Mouse (Mus musculus) cerebral cortex, adult 2 months (tissue): ENCODE data around the gene Mrc2.

Experiments used
- WGBS: fragments of 180-500 bp; shearing (Covaris S2); methylation state at CpG from one replicate; pipeline ENCODE4 v1.1.7; 2018; 5-methylcytosine and 5-hydroxymethylcytosine counted together

Mrc2 gene

DNA sequence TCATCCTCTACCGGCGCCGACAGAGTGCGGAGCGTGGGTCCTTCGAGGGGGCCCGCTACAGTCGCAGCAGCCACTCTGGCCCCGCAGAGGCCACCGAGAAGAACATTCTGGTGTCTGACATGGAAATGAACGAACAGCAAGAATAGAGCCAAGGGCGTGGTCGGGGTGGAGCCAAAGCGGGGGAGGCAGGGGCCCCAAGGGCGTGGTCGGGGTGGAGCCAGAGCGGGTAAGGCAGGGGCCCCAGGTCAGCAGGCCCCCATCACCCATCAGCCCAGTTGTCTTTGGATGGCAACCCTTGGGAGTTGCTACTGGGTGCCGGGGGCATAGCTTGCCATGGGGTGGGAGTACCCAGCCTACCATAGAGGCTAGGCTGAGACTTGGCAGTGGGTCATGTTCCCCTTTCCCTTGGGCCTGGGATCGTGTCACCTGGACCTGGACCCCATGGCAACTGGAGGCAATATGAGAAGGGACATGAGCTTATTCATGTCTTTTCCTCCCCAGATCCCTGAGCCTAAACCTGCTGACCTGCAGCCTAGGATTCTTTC lies 57.4 kb downstream of the Mrc2 start:
- WGBS, result 94% methylated on average over 19 of the region's 19 CpGs

DNA sequence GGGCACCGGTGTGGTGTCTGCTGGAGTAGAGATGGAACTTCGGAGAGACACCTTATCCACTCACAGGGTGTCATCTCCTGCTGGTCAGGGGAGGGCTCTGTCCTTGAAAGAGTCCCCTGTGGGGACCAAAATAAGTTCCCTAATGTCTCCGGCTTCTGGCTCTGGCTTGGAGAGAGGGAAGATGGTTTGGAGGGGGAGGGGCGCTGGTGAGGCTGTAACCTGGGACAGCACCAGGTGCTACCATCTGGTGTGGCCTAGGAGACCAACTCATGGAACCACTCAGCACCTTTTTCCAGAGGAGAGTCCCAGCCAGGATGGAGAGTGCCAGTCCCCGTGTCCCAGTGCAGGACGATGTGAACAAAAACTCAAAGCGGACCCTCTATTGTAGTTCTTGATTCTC lies 58.2 kb downstream of the Mrc2 start:
- 92% methylated on average over 7 of the region's 7 CpGs for WGBS

DNA sequence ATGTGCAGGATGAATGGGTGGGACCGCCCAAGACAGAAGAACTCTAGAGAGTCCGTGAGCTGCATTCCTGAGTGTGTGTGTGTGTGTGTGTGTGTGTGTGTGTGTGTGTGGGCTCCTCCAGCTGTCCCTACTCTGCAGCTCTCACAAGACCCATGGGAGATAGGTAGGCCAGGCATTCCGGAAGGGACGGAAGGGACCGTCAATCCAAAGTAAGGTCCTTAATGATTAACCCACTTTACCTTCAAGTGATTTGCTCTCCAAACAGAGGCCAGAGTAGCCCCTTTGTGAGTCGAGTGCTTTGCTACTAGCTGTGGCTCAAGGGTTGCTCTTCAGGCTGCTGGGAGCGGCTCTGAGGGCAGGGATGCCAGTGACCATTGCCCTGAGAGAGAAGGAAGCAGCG lies 59.7 kb downstream of the Mrc2 start:
- WGBS, result 83% methylated on average over 8 of the region's 8 CpGs

DNA sequence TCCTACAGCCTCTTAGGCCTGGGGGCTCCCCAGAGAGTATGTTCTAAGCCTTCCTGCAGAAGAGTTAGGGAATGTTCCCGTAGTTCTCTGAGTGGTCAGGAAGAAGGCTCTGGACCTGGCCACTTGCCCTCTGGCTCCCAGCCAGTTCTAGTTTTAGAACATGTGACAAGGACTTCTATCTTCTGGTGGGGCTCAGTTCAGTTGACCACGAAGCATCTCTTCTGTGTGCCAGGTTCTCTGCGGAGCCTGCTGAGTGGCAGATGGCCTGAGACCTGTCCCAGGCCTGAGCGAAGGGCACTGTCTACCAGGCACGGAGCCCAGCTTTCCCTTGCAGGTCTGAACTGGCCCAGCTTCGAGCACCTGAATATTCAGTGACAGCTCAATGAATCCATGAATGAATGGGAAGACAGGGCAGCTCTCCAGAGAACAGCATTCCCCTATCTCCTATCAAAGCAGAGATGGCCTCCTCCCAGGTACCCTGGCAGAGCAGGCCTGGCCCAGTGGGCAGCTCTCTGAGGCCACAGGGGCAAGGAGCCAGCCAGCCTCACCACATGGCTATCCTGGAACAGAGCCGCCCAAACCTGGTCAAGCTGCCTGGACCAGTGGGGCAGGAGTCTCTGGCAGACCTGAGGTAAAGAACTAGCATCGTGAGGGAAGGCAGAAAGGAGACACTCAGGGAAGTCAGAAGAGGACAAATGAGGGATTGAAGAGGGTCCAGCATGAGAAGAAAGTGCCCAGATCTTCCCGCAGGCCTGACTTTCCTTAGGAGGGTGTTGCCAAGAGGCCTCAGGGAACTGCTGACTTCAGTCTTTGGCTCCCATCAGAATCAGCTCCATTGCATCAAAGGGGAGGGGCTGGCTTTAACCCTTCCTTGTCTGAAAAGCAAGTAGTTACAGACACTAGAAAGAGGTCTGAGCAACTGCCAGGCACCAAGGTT lies 60.8 kb downstream of the Mrc2 start:
- WGBS, result 64% methylated on average over 9 of the region's 9 CpGs

DNA sequence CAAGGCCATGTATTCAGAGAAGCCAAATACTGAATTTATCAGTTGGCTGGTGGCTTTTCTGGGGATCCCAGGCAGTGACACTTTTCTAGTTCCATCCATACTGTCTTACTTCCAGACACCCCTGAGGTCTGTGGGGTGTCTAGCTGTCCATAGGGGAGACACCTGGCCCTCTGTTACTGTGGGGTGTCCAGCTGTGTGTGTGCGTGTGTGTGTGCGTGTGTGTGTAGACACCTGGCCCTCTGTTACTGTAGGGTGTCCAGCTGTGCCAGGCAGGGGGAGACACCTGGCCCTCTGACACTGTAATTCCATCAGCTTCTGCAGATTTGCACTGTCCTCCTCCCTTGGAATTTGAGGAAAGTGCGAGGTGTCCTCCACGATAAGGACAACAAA lies 61.4 kb downstream of the Mrc2 start:
- 98% methylated on average over 4 of the region's 4 CpGs for WGBS

DNA sequence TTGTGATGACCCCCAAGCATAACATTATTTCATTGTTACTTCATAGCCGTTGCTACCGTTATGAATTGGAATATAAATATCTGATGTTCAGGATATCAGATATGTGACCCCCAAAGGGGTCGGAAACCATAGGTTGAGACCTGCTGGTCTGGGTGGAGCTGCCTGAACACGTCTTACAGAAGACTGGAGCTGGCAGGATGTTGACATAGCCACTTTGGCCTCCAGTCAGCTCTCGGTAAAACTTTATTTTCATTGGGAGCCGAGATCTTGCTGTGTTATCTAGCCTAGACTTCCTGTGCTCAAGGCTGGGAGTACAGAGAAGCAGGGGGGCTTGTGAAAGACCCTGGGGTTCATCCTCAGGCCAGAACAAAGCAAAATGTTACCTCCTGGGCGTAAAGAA lies 63.9 kb downstream of the Mrc2 start:
- WGBS, result 76% methylated on average over 7 of the region's 7 CpGs

DNA sequence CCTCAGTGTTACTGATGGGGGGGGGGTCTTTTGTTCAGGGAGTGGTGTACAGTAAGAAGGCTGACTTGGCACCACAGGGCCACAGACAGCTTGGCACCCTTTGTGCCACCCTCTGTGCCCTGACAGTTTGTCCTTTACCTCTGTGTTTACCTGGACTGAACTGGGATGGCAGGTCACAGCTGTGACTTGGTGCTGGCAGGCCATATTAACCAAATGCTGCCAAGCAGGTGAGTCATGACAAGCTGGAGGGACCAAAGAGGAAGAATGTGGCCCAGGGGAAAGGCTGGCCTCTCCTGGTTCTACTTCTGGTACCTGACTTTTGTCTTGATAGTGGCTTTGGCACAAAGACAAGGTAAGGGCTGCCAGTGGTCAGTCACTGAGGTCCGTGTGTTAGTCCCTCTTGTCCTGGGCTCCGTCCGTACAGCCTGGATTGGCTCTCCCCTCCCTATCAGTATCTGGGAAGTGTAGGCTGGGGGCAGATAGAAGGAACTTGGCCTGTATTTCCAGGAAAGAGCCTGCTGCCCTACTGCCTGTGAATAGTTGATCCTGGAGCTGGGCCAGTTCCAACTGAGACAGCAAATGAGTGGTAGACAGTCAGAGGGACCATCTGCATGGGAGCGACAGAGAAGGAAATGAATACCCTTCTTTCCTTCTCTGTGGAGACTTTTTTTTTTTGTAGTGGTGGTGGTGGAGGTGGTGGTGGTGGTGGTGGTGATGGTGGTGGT lies 69.8 kb downstream of the Mrc2 start:
- WGBS, result 81% methylated on average over 4 of the region's 4 CpGs

DNA sequence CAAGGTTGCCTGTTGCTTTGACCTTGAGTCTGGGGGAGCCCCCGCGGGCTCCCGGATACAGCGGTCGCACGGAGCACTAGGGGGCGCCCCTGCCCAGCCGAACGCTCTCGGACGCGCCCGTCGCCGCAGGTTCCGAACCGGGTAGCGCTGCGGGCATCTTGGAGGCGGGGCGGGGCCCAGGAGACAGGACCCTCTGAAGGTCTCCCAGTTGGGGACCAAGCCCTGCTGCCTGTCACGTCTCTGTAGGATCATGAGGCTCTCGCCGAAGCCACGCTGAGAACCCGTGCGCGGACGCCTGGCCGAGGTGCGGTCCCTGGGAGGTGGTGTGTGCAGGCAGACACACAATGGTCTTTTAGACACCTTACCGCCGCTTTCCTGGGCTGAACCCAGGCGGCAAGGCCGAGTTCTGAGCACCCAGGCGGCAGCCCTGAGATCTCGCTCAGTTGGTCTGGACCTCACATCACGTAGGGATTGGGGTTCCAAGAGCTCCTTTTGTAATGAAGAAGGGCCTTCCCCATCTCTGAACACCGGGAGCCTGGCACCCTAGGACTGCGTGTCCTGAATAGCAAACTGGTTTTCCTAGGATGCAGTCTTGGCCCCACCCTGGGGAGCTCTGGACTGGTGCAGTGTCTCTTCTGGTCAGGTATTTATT lies 70.6 kb downstream of the Mrc2 start:
- WGBS, result under 1% methylated on average over 40 of the region's 40 CpGs

DNA sequence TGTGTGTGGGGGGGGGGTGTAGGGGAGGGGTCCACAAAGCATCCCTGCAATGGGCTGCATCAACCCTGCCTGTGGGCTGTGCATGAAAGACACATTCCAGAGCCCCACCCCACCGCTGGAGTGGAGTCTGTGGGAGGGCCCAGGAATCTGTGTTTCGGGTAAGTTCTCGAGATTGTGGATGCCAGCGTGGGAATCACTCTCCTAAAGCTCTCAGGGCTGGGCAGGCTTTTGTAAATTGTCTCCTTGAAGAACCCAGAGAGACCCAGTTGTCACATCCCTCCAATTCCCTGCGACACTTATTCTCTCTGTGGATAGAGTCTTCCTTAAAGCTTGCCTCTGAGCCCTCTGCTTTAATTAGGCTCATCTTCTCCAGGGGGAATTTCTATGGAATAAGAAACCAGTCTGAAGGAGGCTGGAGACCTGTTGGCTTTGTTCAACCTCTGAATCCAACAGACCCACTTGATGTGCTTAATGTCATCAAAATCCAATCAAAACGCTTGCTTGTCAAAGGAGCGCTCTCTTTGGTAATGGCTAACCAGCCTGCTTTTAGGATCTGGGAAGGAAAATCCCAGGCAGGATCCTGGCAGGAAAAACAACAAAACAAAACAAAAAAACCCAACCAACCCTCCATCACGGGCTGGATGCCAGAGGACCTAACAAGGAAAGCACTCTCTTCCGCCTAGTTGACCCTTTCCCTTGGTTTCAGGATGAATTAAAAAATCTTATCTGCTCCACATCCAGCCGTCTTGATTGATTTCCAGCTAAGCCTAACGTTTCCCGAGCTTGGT lies 71.3 kb downstream of the Mrc2 start:
- 17% methylated on average over 12 of the region's 12 CpGs for WGBS

DNA sequence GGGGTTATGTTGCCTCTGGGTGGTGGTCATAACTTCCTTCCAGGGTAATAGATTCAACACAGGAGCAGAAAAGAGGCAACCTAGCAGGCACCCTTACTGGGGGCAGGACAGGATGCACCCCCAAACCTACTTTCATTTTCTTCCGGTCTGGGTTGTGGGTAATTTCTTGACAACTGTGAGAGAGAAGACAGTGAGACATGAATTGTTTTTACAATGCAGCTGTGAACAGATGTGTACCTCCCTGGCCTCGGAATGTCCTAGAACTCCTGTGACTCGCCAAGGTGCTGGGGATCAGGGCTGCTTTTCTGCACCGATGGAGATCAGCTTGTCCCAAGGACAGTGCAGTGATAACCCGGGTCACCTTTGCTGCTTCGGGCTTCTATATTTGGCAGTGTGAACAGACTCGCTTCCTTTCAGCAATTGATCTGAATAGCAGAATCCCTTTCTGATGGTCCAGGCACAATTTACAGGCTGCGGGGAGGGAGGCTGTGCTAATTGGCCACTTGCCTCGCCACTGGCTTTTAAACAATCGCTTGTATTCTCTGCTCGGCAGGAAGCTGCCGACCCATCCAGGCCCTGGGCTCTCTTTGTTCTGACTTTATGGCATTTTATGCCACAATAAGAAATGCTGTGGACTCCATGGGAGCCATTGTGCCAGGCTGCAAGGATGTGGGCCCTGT lies 72.1 kb downstream of the Mrc2 start:
- 5% methylated on average over 12 of the region's 12 CpGs for WGBS

DNA sequence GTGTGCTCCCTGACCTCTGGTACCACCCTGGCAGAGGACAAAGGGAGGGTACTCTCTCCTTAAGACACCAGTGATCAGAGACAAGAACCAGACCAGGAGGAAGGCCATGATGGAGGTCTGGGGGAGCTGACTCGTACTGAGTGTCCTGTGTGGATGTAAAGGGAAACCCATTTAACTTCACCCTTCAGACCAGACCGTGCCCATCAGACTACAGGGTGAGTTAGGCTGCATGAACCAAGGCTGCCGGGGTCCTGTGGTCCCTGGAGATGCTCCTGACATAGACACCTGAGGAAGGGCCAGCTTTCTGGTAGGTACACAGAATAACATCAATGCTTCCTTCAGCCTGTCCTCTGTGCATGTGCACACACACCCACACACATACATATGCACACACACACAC lies 73.2 kb downstream of the Mrc2 start:
- 100% methylated on average over 3 of the region's 3 CpGs for WGBS

DNA sequence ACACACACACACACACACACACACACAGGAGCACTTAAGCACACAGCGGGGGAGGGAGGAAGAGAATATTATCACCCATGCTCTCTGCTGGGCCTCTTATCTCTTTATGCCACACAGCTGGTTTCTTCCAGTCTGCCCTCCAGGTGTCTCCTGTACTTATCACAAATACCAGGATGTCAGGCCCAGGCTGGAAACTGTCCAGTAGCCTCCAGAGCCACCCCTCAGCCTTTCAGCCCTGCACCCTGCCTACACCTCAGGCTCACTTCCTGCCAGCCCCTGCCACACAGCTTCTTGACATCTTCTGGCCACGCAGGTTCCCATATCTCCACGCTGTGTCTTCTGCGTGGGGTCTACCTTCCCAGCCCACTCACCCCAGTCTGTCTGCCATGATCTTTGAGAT lies 73.6 kb downstream of the Mrc2 start:
- WGBS, result 95% methylated on average over 4 of the region's 4 CpGs

DNA sequence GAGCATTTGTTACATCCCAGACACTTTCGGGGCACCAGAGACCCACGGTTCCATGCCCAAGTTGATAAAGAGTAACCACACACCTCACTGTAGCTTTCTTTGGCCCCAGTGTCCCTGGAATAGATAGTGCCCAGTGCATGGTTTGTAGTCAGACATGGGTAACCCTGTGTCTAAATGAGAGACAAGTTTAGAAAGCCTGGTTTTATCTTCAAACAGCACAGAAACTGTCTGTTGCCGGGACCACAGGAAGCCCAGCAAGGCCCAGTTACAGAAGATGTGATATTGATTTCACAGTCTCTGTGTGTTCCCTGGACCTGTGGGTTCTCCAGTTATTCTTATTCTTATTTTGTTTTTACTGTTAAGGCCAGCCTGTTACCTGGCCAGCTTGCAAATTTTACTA lies 74.7 kb downstream of the Mrc2 start:
- WGBS, result 83% methylated on average over 3 of the region's 3 CpGs

DNA sequence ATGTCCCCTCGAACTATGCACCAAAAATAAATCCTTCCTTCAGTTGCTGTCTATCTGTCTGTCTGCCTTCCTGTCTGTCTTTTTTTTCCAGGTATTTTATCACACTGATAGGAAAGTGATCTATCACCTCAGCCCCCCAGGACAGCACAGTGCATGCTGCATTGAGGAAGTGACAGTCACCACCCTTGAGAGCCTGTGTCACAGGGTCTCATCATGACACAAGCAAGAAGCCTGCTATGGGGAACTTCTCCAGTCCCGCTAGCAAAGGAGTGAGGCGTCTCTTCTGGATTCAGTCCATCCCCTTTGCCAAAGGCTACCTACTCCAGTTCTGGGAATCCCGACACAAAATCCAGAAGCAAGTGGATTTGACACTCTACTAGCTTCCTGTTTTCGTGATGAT lies 76.4 kb downstream of the Mrc2 start:
- WGBS, result 66% methylated on average over 5 of the region's 5 CpGs

DNA sequence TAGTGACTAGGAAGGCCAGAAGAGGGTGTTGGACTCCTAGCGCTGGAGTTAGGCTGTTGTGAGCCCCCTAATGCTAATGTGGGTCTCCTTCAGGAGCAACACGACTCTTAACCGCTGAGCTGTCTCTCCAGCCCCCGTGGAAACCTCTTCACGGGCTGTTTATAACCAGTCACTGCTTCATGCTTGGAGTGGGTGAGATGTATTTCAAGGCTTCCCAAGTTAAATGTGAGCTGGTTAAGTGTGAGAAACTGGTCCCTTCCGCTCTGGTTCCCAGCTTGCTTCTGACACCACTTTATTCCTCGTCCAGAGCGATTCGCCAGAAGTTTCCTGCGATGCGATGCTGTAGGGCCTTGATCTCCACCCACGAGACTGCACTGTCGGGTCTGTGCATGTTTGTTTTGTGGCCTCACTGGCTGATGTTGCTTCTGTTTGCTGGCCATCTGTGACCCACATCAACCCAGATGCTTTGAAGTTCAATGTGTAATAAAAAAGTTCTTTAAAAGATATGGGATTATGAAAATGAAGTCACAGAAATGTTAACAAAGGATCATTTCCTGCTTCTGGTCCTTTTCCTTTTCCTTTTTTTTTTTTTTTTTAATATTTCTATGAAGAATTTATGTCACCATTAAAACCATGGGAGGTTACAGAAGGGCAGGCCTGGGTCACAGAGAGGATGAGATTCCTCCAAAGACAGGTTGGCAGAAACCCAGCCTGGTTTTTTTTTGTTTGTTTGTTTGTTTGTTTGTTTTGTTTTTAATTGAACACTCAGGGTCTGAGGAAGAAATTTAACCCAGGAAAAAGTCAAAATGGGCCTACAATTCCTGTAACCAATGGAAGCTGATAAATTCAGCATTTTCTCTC lies 77.3 kb downstream of the Mrc2 start:
- 62% methylated on average over 13 of the region's 13 CpGs for WGBS

DNA sequence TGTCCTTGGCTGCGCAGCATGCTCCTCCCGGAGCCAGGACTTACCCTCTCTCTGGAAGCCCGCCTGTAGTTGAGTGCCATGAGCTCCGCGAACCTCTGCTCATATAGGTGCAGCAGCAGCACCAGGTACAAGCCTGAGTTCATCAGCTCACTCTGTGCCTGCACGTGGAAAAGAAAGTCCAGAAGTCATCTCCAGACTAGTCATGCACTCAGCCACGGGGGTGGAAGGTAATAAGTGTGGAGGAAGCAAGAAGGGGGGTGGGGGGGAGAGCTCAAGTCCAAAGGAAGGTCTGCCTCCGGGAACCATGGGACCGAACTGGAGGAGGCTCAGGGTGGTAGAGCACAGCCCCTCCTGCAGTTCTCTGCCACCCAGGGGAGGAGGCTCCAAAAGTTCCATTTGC lies 79.4 kb downstream of the Mrc2 start:
- WGBS, result 73% methylated on average over 9 of the region's 9 CpGs

DNA sequence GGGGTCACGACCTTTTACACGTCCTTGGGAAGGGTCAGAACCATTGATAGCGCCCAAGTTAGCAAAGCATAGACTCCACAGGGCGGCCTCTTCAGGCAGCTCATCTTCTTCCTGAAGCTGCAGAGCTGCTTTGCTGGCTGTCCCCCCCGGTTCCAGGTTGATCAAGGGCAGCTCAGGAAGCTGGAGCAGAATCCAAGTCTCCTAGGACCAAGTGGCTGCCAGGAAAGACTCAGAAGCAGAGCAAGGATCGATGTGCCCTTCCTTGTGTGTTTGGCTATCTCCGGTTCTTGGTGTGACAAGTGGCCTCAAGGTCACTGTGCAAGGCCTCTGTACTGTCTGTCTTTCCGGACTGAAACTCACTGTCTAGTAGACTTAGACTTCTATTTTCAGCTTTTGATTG lies 81.4 kb downstream of the Mrc2 start:
- 81% methylated on average over 8 of the region's 8 CpGs for WGBS

DNA sequence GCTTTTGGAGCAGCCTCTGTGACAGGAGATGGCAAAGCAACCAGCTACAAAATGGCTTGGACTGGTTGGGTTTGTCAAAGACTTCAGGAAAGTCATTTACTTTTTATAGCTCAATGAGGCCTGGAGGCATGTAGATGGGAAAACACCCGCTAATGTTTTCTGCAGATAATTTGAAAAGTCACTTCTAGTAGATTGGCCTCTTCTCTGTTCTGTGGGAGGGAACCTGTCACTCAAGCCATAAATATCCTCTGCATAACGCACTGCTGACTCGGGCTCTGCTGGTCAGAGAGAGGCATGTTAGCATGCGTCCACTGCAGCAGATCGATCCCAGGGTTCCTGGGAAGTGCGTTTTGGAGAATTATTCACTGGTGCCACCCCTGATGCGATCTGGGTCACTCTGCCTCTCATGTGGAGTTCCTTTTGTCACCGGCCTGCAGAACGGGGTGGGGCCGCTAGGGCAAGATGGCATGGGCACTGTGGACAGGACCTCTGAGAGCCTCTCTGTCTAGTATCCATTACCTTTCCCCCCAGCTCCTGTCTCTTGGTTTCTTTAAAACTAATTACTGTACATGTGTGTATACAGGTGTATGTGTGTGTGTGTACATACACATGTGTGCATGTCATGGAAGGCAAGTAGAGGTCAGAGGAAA lies 82.2 kb downstream of the Mrc2 start:
- WGBS, result 84% methylated on average over 10 of the region's 10 CpGs

DNA sequence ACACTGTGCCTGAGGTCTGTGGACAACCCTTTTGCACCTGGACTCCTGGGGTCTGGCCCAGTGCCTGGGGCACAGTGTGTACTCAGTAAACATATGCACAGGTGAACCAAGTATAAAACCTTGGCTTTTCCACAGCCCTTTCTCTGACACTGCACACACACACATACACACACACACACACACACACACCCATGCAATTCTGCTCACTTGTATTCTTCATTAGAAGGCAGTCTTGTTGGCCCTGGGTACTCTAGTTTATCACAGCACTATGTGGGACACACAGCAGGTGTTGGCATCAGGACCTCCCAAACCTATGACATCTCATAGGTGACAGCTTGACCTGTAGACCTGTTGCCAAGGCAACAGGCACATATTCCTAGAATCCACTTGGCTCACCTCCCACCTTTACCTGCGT lies 83.4 kb downstream of the Mrc2 start:
- 84% methylated on average over 1 of the region's 1 CpGs for WGBS
